Mouse (Mus musculus) forelimb bud, embryonic 11.5 days (tissue): ENCODE results near the gene Asah2.
"Not testable (repeated sequence)": the region's sequence is repeated elsewhere in the genome, so short reads cannot be mapped to it uniquely, and the experiment has no call there.

Experiments used
- DNase-seq: peaks from one replicate; pipeline ENCODE4 v3.0.0-alpha.2; 2012; ENCODE audit warnings: low read depth, low spot score

The Asah2 gene

DNA sequence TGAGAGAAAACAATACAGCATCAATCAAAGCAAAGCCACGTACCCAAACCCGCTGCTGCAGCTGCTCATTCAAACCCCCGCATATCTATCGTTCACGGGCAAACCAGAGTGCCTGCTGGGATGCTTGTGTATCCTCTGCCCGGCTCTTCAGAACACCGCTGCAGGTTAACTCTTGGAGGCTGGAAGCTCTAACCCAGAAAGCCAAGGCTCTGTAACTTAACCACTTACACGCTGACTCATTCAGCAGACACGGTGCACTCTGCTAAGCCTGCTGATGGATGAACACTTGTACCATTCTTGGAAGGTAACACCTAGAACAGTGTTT lies 5.1 kb downstream of the Asah2 start:
- no peak for DNase-seq

DNA sequence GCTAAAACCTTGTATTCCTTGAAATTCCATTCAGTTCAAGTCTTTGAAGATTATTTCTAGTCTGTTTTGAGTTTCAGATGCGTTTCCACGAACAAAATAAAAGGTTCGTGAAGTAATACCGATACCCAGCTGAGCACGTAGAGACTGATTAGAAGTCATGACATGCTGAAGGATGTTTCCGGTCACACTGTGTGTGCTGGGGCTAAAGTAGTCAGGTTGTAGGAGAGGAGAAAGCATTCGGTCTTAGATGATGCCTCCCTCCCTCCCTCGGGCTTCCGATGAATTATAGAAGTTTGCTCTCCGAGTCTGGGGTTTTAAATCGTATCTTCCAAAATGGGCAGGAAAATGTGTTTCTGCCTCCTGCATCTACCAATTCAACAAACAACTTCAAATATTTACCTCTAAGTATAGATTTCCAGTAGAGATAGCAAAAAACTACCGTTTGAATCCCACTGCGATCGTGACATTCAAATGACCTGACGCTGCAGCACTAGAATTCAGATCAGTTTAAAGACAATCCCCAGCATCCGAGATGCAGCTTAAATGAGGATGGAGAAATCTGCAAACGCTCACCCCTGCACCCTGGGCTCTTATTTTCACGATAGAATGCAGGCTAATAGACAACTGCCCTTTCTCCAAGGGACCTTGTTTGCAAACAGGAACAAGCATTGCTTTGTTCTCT lies 5.6 kb downstream of the Asah2 start:
- DNase-seq, result no peak

DNA sequence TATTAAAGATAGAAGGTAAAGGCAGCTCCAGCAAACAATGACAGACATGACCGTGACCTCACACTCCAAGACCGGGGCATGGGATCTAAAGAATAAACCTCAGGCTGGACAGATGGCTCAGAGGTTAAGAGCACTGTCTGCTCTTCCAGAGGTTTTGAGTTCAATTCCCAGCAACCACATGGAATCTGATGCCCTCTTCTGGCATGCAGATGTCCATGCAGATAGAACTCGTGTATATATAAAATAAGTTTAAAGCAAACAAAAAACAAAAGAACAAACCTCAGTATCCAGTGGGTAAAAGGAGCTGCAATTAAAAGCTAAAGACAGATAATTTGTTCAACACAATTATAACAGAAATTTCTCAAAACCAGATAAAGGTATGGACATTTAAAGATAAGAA lies 9.4 kb downstream of the Asah2 start:
- DNase-seq, result no peak

DNA sequence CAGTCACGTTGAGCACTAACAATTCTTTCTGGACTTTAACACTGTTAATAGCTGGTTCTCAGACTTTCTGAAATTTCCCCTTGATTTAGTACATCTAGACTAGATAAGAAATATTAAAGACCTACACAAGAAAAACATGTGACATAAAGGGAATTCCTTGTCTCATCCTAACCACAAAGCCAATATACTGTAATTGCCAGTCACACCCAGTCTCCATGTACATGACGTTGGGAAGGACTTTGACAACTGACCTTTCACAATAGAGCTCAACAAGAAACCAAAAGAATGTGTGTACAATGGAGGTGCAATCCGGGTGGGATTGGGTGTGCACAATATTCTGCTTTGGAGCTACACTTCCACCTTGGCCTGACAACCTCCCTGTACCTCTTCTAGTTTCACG lies 15.7 kb downstream of the Asah2 start:
- DNase-seq, result no peak

DNA sequence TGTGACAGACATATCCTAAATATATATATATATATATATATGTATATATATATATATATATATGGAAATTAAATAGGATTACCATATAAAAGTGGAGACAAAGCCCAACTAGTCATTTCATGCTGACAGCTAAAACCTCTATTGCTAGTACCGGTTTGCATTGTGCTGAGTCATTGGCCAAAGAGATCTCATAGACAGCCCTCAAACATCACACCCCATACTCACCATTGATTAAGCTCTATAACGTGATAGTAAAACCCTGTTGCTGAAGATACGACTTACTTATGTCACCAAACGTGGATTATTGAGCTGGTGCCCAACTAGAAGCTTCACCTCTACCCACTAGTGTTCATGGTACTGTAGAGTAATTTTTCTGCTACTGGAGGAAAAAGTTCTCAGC lies 17.2 kb downstream of the Asah2 start:
- DNase-seq, result no peak

DNA sequence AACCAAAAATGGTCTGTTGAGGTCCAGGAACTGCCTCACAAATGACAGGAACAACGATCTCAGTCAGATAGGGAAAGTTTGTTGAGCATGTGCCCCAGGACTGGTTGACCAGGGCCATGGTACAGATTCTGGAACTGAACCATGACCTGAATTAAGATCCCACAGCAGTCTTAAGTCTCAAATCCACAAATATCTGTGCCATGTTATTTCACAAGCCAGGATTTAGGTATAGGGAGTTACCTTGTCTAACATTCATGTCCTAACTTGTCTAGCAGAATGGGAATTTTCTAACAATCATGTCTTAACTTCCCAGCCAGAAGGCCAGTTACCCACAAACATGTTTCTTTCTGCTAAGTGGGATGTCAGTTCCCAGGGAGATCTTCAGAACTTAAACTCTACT lies 19.4 kb downstream of the Asah2 start:
- DNase-seq, result no peak

DNA sequence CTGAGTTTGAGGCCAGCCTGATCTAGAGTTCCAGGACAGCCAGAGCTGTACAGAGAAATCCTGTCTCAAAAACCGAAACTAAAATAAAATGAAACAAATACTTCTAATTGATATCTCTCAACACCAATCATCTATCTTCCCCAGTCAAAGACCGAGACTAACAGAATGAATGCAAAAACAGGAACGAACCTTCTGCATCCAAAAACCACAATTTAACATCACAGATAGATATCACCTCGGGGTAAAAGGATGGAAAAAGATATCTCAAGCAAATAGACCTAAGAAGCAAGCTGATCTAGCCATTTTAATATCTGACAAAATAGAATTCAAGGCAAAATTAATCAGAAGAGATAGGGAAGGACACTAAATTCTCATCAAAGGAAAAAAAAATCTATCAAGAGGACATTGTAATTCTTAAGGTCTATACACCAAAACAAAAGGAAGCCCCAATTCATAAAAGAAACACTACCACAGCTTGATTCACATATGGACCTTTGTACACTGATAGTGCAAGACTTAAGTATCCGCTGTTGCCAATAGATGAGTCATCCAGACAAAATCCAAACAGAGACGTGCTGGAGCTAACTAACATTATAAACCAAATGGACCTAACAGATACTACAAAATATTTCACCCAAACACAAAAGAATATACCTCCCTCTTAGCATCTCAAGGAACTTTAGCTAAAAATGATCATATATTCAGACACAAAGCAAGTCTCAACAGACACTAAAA lies 20.1 kb downstream of the Asah2 start:
- DNase-seq, result no peak

DNA sequence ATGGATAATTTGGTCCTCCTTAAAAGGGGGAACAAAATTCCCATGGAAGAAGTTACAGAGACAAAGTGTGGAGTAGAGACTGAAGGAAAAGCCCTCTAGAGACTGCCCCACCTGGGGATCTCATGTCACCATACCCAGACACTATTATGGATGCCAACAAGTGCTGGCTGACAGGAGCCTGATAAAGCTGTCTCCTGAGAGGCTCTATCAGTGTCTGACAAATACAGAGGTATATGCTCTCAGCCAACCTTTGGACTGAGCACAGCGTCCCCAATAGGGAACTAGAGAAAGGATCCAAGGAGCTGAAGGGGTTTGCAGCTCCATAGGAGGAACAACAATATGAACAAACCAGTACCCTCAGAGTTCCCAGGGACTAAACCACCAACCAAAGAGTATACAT lies 23.2 kb downstream of the Asah2 start:
- not testable (repeated sequence) for DNase-seq

DNA sequence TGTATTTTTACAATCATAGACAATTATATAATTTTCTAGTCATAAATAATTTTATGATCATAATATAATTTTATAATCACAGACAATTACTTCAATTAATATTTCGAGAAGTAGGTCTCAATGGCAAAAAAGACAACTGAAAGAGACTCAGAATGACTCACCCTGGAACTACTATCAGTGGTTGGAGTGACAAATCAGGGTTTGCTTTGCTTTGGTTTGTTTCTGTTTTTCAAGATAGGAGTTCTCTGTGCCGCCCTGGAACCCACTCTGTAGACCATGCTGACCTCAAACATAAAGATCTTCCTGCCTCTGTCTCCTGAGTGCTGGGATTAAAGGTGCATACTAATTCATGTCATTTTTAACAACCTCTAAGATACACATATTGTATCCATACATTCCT lies 37.7 kb downstream of the Asah2 start:
- no peak for DNase-seq

DNA sequence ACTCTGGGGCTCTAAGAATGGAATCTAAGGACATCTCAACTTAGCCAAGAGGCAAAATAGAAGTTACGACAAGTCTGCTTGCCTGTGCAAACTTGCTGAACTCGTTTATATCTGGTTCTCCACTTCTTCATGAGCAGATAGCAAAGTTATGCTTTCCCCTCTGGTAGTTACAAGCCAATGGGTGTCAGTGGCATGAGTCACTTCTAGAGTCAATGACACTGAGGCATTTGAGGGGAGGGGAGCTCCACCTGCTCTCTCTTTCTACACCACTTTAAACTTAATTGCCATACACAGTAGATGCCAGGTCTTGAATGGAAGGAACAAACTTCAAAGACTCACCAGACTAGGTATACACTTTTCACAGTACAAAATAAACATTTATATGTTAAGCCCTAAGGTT lies 38.4 kb downstream of the Asah2 start:
- DNase-seq, result no peak

DNA sequence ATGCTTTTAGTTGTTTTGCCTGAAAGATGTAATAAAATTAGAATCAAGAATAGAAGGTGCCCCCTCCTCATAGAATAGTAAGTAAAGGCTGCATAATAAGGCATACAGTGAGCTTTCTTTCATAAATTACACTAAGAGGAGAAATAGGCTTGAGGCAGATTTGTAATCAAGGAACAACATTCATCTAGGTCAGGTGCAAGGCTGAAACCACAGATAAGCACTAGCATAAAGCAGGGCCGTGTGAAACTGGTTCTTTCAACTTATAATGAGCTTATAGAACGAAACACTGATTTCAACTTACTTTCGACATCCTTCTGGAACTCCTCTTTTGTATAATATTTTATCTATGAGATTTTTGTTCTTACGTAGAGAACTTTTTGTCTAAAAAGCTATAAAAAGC lies 40.3 kb downstream of the Asah2 start:
- no peak for DNase-seq

DNA sequence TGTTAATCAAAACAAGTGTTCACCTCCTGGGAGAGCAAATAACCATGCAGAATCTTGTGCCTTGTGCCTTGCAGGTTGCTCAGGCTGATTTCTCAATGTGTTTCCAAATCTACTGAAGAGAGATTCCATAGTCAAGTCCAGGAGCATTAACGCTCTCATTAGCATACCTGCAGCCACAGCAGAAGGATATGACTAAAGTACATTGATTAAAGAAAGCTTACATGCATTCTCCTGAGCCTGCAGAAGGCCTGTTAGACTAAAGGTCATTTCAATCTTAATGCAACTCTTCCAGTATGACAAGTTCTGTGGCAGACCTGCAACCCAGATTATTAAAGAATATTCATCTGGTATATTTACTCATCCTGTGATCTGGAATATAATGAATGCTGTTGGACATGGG lies 46.7 kb downstream of the Asah2 start:
- no peak for DNase-seq

DNA sequence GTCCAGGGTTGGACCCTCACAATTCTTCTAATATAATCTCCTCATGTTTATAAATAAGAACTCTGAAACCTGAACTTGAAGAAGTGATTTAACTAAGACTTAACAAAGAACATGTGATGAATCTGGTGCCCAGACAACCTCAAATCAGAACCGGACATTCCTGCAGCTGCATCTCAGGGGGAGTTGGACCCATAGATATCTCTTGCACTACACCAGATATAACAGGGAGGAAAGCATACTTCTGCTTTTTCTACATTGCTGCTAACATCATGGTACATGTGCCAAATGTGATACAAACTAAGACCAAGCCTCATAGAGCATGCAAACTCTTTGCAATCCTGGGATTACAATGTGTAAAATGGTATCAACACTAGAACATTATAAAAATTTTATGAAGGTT lies 51.8 kb downstream of the Asah2 start:
- DNase-seq, result no peak

DNA sequence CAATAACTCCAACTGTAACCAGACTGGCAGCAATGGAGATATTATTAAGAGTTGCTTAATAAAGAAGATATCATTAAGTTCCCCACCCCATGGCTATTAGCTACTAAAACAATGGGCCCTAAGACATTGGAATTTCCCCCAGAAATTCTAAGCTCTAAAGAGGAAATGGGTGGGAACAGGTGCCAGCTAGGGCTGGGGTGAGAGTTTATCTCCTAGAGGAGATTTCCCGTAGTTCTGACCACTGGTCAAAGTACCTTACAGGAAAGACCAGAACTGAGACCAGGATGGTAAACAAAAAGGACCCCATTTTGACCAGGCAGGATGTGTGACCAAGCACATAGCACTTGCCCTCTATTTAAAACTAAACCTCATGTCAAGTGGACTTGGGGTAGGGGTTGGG lies 52.3 kb downstream of the Asah2 start:
- DNase-seq, result no peak

DNA sequence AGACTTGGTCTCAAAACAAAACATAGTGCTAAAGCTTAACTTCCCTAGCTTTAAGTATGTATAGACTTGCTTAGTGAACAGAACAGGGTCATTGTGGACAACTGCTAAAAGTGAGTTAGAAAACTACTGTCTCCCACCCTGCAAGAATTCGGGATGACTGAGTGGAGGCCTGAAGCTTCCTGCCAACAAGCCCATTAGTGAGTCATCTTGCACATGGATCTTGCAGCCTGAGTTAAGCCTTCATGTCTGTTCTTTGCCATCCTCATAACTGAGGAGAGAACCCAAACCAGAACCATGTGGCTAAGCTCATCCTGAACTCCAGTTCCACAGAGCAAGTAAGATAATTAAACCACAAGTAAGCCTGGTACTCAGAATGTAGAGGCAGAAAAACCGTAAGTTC lies 56.8 kb downstream of the Asah2 start:
- no peak for DNase-seq

DNA sequence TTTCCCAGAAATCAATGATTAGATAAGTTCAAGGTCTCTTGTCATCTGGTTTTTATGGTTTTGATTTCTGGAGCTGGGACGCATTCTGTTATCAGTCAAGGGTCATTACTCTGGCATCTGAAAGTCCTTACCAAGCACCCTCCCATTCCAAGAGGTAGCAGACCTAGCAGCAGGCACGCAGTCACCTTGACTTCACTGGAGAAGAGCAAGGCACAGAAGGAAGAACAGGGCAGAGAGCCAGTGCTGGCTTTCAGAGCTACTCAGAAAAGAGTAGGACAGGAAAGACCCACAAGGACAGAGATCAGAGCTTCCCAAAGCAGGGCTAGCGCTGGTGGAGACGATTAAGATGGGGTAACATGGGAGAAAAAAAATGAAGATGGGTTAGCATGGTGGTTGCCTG lies 75.1 kb downstream of the Asah2 start:
- DNase-seq, result no peak

DNA sequence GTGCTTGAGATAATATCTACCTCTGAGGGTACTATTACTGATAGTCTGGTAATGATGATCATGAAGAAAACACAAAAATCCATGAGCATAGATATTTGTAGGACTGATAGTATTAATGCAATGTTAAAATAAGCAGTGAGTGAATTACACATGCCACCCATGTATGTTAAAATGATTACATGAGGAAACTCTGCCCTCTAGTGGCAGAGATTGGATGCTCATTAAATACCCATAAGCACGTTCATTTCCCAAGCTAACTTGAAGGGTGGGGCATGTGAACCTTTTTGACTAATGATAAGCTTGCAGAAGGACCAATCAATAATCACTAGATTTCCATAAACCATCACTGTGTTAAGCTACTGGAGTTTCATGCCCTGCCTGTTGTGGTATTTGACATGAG lies 77.6 kb downstream of the Asah2 start:
- DNase-seq, result peak; percentile 81

DNA sequence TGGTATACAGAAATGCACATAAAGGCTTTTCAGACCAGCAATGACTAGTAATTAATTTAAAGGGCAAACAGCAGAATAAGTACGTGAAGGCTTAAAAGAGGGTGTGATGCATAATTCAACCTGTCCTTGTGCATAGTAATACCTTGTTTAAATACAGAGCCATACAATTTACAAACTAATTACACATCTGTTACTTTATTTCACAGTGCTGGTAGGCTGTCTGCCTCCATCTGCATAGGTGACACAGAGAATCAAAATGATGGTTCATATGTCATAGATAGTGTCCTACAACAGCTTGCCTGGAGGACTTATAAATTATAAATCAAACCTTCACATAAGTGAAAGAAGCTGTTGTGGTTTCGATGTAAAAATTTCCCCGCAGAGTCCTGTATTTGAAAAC lies 82.6 kb downstream of the Asah2 start:
- DNase-seq, result no peak

DNA sequence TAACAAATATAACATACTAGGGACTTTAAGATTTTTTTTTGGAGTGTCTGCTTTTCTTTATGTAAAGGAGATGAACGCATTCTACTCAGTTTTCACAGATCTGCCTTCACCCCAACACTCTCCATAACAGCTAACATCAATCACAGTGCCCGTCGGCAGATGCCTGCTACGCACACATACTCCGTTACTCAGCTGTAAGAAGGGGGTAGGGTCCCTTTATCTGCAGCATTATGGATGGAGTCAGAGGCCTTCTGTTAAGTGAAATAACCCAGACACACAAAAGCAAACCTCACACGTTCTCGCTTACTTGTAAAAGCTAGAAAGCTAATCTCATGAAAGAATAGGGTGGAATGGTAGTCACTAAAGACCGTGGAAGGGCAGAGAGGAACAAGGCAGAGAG lies 88.3 kb downstream of the Asah2 start:
- no peak for DNase-seq

DNA sequence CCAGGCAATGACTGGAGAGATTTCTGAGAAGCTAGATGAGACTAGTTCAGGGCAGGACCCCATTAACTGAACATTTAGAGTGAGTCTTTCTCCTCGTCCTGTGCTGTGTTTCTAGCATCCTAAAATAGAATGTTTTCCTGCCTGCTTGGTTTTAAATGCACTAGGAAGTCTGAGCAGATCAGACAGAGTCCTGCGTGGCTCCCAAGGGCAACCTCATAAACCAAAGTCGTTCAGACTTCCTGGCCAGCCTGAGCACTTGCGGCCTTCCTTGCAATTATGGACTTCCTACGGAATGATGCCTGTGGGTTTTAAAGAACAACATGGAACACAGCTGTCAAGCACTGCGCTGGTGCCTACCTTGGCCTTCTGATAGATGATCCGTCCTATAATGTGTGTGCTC lies 89.4 kb downstream of the Asah2 start:
- DNase-seq, result peak; percentile 41

DNA sequence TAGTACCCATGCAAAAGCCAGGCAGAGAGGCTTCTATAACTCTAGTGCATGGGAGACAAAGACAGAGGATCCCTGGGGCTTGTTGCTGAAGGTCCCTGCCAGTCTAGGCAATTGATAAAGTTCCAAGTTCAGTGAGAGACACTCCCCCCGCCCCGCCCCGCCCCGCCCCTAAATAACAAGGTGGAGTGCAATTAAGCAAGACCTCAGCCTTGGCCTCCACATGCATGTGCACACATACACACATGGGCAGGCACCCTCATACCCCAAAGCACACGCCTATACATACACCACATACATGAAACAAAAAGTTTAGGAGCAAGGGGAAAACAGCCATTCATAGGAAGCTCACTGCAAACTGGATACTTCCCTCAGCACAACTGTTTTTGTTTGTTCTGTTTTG lies 90.0 kb downstream of the Asah2 start:
- no peak for DNase-seq

DNA sequence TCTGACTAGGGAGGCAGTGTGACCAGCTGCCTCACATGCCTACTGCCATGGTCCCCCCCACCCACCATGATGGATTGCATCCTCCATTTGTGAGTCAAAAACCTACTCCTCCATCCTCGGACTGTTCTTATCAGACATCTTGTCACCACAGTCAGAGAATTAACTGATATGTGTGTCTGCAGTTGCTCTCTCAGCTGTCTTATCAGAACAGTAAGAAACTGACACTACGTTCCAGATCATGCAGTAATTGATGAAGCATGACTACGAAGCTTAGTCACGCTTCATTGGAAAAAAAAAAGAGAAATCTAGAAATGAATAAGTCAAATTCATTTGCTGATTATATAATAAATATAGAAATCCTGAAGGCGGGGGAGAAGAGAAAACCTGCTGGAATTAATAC lies 105.4 kb downstream of the Asah2 start:
- DNase-seq, result no peak

DNA sequence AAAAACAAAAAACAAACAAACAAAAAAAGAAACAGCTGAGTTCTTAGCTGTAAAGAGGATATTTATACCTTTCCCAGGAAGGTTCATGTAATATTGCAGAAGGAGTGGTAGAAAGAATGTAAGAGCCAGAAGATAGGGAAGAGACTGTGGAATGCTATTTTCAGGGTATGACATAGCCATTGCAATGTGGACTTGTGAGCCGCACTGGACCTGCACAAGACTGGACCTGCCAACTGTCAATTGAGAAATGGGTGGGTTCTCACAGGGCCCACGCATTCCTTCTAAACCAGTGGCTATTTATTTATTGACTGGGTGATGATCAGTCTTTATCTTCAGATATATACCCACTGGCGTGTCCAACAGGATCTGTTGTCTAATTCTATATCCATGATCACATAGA lies 111.1 kb downstream of the Asah2 start:
- no peak for DNase-seq

DNA sequence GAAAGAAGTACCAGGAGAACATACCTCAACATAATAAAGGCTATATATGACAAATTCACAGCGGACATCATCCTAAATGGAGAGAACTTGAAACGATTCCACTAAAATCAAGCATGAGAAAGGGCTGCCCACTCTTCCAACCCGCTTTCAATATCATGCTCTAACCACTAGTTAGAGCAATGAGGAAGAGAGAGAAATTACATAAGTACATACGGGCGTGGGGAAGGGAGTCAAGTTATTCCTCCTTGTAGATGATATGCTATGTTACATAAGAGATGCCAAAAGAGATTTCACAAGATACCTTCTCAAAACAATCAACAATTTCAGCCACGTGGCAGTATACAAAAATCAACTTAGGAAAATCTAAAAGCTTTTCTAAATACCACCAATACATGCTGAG lies 117.0 kb downstream of the Asah2 start:
- DNase-seq, result no peak
